Mouse (Mus musculus) hindbrain, embryonic 11.5 days (tissue): ENCODE results near the gene Pidd1. TPM values are rescaled to one million over a fixed set of nuclear protein-coding genes. Genes with fewer than 3 reads are reported as not detected.

Experiments
- ATAC-seq: fragments of 200-750 bp; cut with Nextera tagmentation; 2 replicates; pipeline ENCODE4 v1.8.0; 2017; ENCODE audit warnings: mild to moderate bottlenecking, moderate TSS enrichment, moderate library complexity; ENCODE audit not compliant: low FRiP score
- DNase-seq: peaks from one replicate; pipeline ENCODE4 v3.0.0-alpha.2; 2015; ENCODE audit warnings: low spot score
- H3K27ac ChIP-seq: fragments of 300-500 bp; sonication (generic); 2 replicates; pipeline ENCODE4 v1.5.1; 2014; ENCODE audit warnings: mild to moderate bottlenecking, low read depth, low read length
- H3K27me3 ChIP-seq: fragments of 300-500 bp; sonication (generic); 2 replicates; pipeline ENCODE4 v1.6.1; 2014; ENCODE audit warnings: mild to moderate bottlenecking, low read length, moderate library complexity, mixed read lengths; ENCODE audit not compliant: control insufficient read depth, insufficient read depth
- H3K36me3 ChIP-seq: fragments of 300-500 bp; sonication (generic); 2 replicates; pipeline ENCODE4 v1.6.1; 2014; ENCODE audit warnings: mild to moderate bottlenecking, low read length, moderate library complexity, mixed read lengths; ENCODE audit not compliant: control insufficient read depth, insufficient read depth
- H3K4me1 ChIP-seq: fragments of 300-500 bp; sonication (generic); replicated peaks from 2 replicates; pipeline ENCODE4 v1.6.1; 2014; ENCODE audit warnings: low read length, mixed read lengths; ENCODE audit not compliant: control insufficient read depth, insufficient read depth
- H3K4me2 ChIP-seq: fragments of 300-500 bp; sonication (generic); replicated peaks from 2 replicates; pipeline ENCODE4 v1.6.1; 2014; ENCODE audit warnings: mild to moderate bottlenecking, low read depth, low read length
- H3K4me3 ChIP-seq: fragments of 300-500 bp; sonication (generic); 2 replicates; pipeline ENCODE4 v1.5.1; 2014; ENCODE audit warnings: low read depth, low read length
- H3K9ac ChIP-seq: fragments of 300-500 bp; sonication (generic); 2 replicates; pipeline ENCODE4 v1.6.1; 2014; ENCODE audit warnings: low read depth, low read length
- H3K9me3 ChIP-seq: fragments of 300-500 bp; sonication (generic); 2 replicates; pipeline ENCODE4 v1.6.1; 2016; ENCODE audit warnings: low read length; ENCODE audit not compliant: control insufficient read depth
- WGBS: fragments of 180-500 bp; shearing (Covaris S2); extraction: QIAGEN DNeasy Blood & Tissue Kit; methylation state at CpG from one replicate; pipeline ENCODE4 v1.1.7; 2014; 5-methylcytosine and 5-hydroxymethylcytosine counted together
- polyA plus RNA-seq: library from polyadenylated mRNA; unstranded; fragments of >200 nt; fragmentation: Nextera tagmentation; extraction: Ambion mirVana; gene quantifications from 2 replicates; pipeline ENCODE4 v1.2.1, GENCODE M21; 2014

The Pidd1 gene
- polyA plus RNA-seq, 1 experiment from 2014 or later, result 8.6 TPM

GRCm38 (mm10) chr7:141420030-141420702 lies 23.7 kb downstream of the Pidd1 start:
- no peak overlapping the region for H3K9ac ChIP-seq
- no peaks in the 10 kb centered on the region for H3K36me3 ChIP-seq
- no peak for ATAC-seq
- H3K9me3 ChIP-seq, result no peaks in the 10 kb centered on the region
- DNase-seq, result no peak
- no peak overlapping the region for H3K4me2 ChIP-seq
- H3K27ac ChIP-seq, result no peak overlapping the region
- H3K4me3 ChIP-seq, result no peak overlapping the region
- H3K27me3 ChIP-seq, result no peaks in the 10 kb centered on the region
- no peaks in the 10 kb centered on the region for H3K4me1 ChIP-seq
- whole genome bisulfite sequencing, result 85% methylated on average over 9 of the region's 9 CpGs

DNA sequence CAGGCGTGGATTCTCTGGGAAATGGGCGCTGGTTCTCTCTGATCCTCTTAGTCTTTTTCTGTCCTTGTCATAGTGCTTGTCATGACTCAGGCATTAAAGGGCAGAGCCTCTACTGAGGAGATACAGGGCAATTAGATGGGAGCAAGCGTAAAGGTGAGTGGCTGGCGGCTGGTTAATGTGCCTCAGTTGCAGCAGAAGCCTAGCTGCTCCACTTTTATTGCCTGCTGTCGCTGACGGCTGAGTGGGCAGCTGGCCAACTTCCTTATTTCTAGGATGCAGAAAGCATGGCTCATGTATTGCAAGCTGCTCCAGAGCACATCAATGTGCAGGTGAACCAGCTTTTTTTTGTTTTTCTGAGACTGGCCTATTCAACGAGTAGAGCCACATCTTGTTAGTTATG lies 24.9 kb downstream of the Pidd1 start:
- DNase-seq (no peak), ATAC-seq (no peak)
- H3K4me1 ChIP-seq, result no peaks in the 10 kb centered on the region
- H3K9ac ChIP-seq, result no peak overlapping the region
- no peak overlapping the region for H3K4me2 ChIP-seq
- WGBS, result 82% methylated on average over 7 of the region's 7 CpGs
- no peaks in the 10 kb centered on the region for H3K27me3 ChIP-seq
- no peak overlapping the region for H3K27ac ChIP-seq
- no peaks in the 10 kb centered on the region for H3K9me3 ChIP-seq
- H3K4me3 ChIP-seq, result no peak overlapping the region
- H3K36me3 ChIP-seq, result no peaks in the 10 kb centered on the region

DNA sequence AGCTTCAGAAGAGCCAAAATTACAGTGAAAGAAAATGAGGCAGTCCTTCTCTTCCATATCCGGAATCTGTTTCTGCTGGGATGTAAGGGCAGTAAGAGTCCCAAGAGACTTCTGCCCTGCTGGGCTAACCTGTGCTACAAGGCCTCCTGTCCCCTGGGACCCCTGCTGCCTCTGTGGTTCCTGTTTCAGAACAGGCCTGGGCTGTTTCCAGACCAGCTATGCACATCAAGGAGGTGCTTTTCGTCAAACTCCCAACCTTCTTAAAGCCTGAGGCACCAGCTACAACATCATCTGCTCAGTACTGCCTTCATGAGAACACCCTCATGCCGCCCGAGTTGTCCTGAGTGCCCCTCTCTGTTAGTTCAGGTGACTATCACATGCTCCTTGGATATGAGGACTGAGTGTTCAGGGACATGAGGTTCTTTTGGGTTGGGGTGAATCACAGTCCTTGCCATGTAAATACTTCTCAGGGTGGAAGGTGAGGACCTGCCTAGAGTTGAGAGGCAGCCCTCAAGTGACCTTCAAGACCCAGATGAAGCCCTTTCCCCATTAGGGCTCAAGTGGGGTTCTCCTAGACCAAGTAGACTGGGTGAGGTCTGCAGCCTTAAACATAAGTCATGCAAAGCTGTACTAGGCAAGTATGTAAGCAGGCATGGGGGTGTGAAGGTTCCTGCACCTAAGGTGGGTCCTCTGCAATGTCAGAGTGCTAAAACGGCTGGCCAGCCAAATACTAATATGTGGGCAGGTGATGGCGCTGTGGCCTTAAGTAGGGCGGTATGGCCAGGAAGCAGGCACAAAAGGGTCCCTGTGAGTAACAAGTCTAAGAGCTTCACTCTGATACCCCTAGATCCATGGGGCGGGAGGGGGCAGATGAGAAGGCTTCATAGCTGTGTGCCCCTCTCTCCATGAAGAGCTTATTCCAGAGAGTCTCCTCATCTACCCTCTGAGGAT lies 25.8 kb downstream of the Pidd1 start:
- DNase-seq, result no peak
- Histone ChIP-seq H3K9me3 (no peaks in the 10 kb centered on the region), H3K27ac (no peak overlapping the region), H3K4me1 (no peaks in the 10 kb centered on the region), H3K9ac (no peak overlapping the region), H3K4me2 (no peak overlapping the region), H3K4me3 (no peak overlapping the region), H3K27me3 (no peaks in the 10 kb centered on the region), H3K36me3 (no peaks in the 10 kb centered on the region)
- 70% methylated on average over 8 of the region's 8 CpGs for WGBS
- ATAC-seq, result no peak

- no peak for DNase-seq
- 70% methylated on average over 6 of the region's 6 CpGs for whole genome bisulfite sequencing
- H3K4me1 ChIP-seq, result no peaks in the 10 kb centered on the region
These were observed 27.5 kb downstream of the Pidd1 start for GRCm38 (mm10) chr7:141416144-141416841.

GRCm38 (mm10) chr7:141413809-141414584 lies 29.8 kb downstream of the Pidd1 start, which contains the start of gene Gatd1:
Gatd1 (minus strand) TSS chr7:141414136.
- Histone ChIP-seq H3K9ac (peak within 1 kb of the TSS; percentile 83), H3K9me3 (no peaks in the 10 kb centered on the region), H3K4me3 (peak within 1 kb of the TSS; percentile 76), H3K27ac (peak within 1 kb of the TSS; percentile 78), H3K4me1 (no peaks in the 10 kb centered on the region), H3K36me3 (no peaks in the 10 kb centered on the region), H3K4me2 (peak within 1 kb of the TSS; percentile 79), H3K27me3 (no peaks in the 10 kb centered on the region)
- WGBS, result under 1% methylated on average over 51 of the region's 56 CpGs
- ATAC-seq (peak; percentile 90), DNase-seq (peak; percentile 100)

More at GRCm38 (mm10) chr7:141416144-141416841, 27.5 kb downstream of the Pidd1 start:
- Histone ChIP-seq H3K9ac (no peak overlapping the region), H3K27me3 (no peaks in the 10 kb centered on the region), H3K27ac (no peak overlapping the region), H3K4me3 (no peak overlapping the region), H3K9me3 (no peaks in the 10 kb centered on the region), H3K36me3 (no peaks in the 10 kb centered on the region), H3K4me2 (no peak overlapping the region)
- no peak for ATAC-seq

GRCm38 (mm10) chr7:141413331-141413730 lies 30.5 kb downstream of the Pidd1 start:
- Histone ChIP-seq H3K4me2 (peak overlapping the region; percentile 79), H3K9me3 (no peaks in the 10 kb centered on the region), H3K36me3 (0 out of 2 replicates have a peak, but pooled peaks cover 2% of the 10 kb centered on the region), H3K4me1 (no peaks in the 10 kb centered on the region), H3K27ac (peak overlapping the region; percentile 78), H3K4me3 (peak overlapping the region; percentile 76), H3K27me3 (no peaks in the 10 kb centered on the region), H3K9ac (peak overlapping the region; percentile 83)
- 4% methylated on average over 16 of the region's 16 CpGs for WGBS
- ATAC-seq (peak; percentile 10), DNase-seq (peak; percentile 38)

GRCm38 (mm10) chr7:141411667-141412066 lies 32.2 kb downstream of the Pidd1 start:
- Histone ChIP-seq H3K4me1 (no peaks in the 10 kb centered on the region), H3K4me2 (no peak overlapping the region), H3K36me3 (0 out of 2 replicates have a peak, but pooled peaks cover 2% of the 10 kb centered on the region), H3K27me3 (no peaks in the 10 kb centered on the region), H3K9ac (no peak overlapping the region), H3K4me3 (no peak overlapping the region), H3K9me3 (no peaks in the 10 kb centered on the region), H3K27ac (no peak overlapping the region)
- ATAC-seq (no peak), DNase-seq (no peak)
- WGBS, result 88% methylated on average over 1 of the region's 1 CpGs

- Histone ChIP-seq H3K36me3 (0 out of 2 replicates have a peak, but pooled peaks cover 2% of the 10 kb centered on the region), H3K9ac (no peak overlapping the region), H3K4me3 (no peak overlapping the region), H3K9me3 (no peaks in the 10 kb centered on the region), H3K27me3 (no peaks in the 10 kb centered on the region), H3K4me2 (no peak overlapping the region), H3K27ac (no peak overlapping the region), H3K4me1 (no peaks in the 10 kb centered on the region)
- ATAC-seq (no peak), DNase-seq (no peak)
- 90% methylated on average over 8 of the region's 8 CpGs for WGBS
These were observed 33.2 kb downstream of the Pidd1 start for GRCm38 (mm10) chr7:141410631-141411030.
